Mouse (Mus musculus): ENCODE results near the gene Gm21988. TPM values are rescaled to one million over a fixed set of nuclear protein-coding genes. Genes with fewer than 3 reads are reported as not detected.

Gene Gm21988
- polyA plus RNA-seq, 1 experiment from 2014 or later, result 15.2 TPM

GRCm38 (mm10) chr11:70234037-70234436, 5.6 kb downstream of the Gm21988 start:
- Histone ChIP-seq H3K27me3 (replicated peaks) (peaks cover 14% of the 10 kb centered on the region), H3K27ac (no peak overlapping the region), H3K4me2 (replicated peaks) (no peak overlapping the region), H3K4me1 (peaks cover 32% of the 10 kb centered on the region), H3K9ac (no peak overlapping the region), H3K4me3 (no peak overlapping the region), H3K9me3 (no peaks in the 10 kb centered on the region), H3K36me3 (peaks cover 16% of the 10 kb centered on the region)
- whole genome bisulfite sequencing, result 54% methylated on average over 5 of the region's 5 CpGs
- ATAC-seq (ENCODE audit: low FRiP score, low read depth), result no peak

DNA sequence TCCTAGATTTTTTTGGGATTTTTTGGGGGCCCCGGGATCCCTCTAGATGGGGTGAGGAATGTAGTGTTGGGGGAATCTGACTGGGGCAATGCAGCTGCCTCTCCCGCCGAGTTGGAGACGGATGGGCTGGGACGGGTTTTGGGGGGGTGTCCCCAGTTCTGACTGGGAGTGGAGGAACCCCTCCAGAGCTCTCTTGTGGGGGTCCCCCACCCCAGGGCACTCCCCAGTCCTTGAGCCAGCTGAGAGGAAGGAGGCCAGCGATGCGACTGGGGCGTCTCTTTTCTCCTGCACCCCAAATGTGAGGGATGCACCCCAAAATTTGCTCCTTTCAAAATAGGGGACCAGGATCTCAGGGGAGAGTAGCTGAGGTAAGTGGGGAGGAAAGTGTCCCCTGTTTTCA, 6.6 kb downstream of the Gm21988 start:
- Histone ChIP-seq H3K27ac (no peak overlapping the region), H3K4me3 (0 out of 2 replicates have a peak overlapping the region, but pooled peaks have one; percentile 28)

GRCm38 (mm10) chr11:70232546-70232945, 7.1 kb downstream of the Gm21988 start:
- Histone ChIP-seq H3K27ac (no peak overlapping the region), H3K27me3 (replicated peaks) (peaks cover 29% of the 10 kb centered on the region), H3K9me3 (no peaks in the 10 kb centered on the region), H3K4me1 (peaks cover 30% of the 10 kb centered on the region), H3K36me3 (peaks cover 16% of the 10 kb centered on the region), H3K9ac (peak overlapping the region; percentile 56), H3K4me3 (peak overlapping the region; percentile 28), H3K4me2 (replicated peaks) (peak overlapping the region; percentile 62)
- 9% methylated on average over 10 of the region's 10 CpGs for WGBS
- ATAC-seq (ENCODE audit: low FRiP score, low read depth), result no peak

More for the DNA sequence above, 6.6 kb downstream of the Gm21988 start:
- peak overlapping the region; percentile 62 for H3K4me2 ChIP-seq (replicated peaks)
- H3K9me3 ChIP-seq, result no peaks in the 10 kb centered on the region
- H3K36me3 ChIP-seq, result peaks cover 16% of the 10 kb centered on the region
- H3K27me3 ChIP-seq (replicated peaks), result peaks cover 24% of the 10 kb centered on the region
- H3K4me1 ChIP-seq, result peaks cover 30% of the 10 kb centered on the region
- H3K9ac ChIP-seq, result peak overlapping the region; percentile 56
- WGBS, result 42% methylated on average over 8 of the region's 8 CpGs
- ATAC-seq (ENCODE audit: low FRiP score, low read depth), result no peak

GRCm38 (mm10) chr11:70230239-70230727, 9.3 kb downstream of the Gm21988 start:
- WGBS, result 1% methylated on average over 32 of the region's 32 CpGs
- H3K27ac ChIP-seq, result no peak overlapping the region
- peaks cover 37% of the 10 kb centered on the region for H3K4me1 ChIP-seq

DNA sequence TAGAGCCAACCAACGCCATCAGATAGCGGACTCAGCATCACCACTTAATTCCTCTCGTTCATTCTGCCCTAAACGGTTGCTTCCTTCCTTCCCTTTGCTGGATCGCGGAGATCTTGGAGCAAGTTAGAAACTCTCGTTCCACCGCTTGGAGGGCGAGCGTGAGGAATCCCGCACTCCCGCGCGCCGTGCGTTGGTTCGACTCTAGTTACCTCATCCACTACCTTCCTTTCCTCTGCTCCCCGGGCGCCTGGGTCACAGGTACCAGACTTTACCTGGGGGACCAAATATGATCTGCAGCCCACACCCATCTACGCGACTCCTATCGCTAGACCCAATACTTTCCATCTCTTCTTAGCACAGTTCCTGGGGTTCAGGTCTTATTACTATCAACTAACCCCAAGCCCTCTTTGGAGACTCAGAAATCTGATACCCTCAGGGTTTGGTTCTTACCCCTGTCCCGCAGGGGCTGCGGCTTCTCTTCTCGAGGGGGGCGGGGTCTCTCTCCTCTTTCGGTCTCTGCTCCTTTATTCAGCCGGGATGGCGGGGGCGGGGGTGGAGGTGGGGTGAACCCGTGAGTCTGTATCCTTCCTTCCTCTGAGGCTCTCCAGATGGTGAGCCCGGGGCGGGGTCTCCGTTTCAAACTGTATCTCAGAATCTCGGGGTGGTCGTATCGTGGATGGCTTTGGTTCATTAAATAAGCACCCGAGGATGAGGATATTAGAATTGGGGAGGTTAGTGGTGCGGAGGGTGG, 10.2 kb downstream of the Gm21988 start, which contains the start of gene Bcl6b:
Gene Bcl6b (minus strand): TSS at position 539 of the 751 bp plus-strand sequence.
- ATAC-seq (ENCODE audit: low FRiP score, low read depth), result no peak; the same call in 1 of the 2 replicates
- Histone ChIP-seq H3K9ac (0 out of 2 replicates have a peak within 1 kb of the TSS, but pooled peaks have one; percentile 13), H3K4me3 (peak within 1 kb of the TSS; percentile 21), H3K4me2 (replicated peaks) (peak within 1 kb of the TSS; percentile 54), H3K9me3 (no peaks in the 10 kb centered on the region), H3K4me1 (peaks cover 37% of the 10 kb centered on the region), H3K36me3 (peaks cover under 1% of the 10 kb centered on the region), H3K27ac (no peak within 1 kb of the TSS), H3K27me3 (replicated peaks) (peaks cover 58% of the 10 kb centered on the region)
- 3% methylated on average over 39 of the region's 39 CpGs for WGBS

More at GRCm38 (mm10) chr11:70230239-70230727, 9.3 kb downstream of the Gm21988 start:
- 0 out of 2 replicates have a peak, but pooled peaks have one; percentile 35 for ATAC-seq (ENCODE audit: low FRiP score, low read depth)
- Histone ChIP-seq H3K36me3 (peaks cover 9% of the 10 kb centered on the region), H3K9ac (no peak overlapping the region), H3K4me3 (no peak overlapping the region; the same call in 1 of the 2 replicates), H3K9me3 (no peaks in the 10 kb centered on the region), H3K27me3 (replicated peaks) (peaks cover 51% of the 10 kb centered on the region), H3K4me2 (replicated peaks) (peak overlapping the region; percentile 54)

DNA sequence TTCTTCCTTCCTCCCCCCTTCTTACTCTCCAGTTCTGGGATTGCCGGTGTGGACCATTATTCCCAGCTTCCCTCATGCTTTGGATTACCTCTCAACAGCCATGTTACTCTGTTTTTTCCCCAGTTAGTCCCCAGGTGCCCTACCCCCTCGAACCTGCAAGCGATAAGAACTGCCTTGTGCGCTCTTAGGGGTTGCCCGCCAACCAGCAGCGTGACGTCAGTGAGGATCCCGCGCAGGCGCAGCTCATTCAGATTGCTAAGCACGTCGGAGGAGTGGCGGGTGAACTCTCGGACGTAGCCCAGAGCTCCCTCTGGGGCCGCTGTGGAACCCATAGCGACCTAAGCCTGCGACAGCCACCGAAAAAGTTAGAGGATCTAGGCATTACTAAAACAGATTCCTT, 10.8 kb downstream of the Gm21988 start:
- Histone ChIP-seq H3K9ac (0 out of 2 replicates have a peak overlapping the region, but pooled peaks have one; percentile 13), H3K27me3 (replicated peaks) (peaks cover 62% of the 10 kb centered on the region), H3K36me3 (no peaks in the 10 kb centered on the region; the same call in 1 of the 2 replicates), H3K4me2 (replicated peaks) (peak overlapping the region; percentile 54), H3K4me3 (peak overlapping the region; percentile 21), H3K4me1 (peaks cover 37% of the 10 kb centered on the region), H3K9me3 (no peaks in the 10 kb centered on the region), H3K27ac (no peak overlapping the region)
- ATAC-seq (ENCODE audit: low FRiP score, low read depth), result no peak
- 0% methylated on average over 19 of the region's 19 CpGs for WGBS

- H3K4me2 ChIP-seq (replicated peaks), result peak overlapping the region; percentile 54
Observed at GRCm38 (mm10) chr11:70227661-70228245, 11.9 kb downstream of the Gm21988 start.

DNA sequence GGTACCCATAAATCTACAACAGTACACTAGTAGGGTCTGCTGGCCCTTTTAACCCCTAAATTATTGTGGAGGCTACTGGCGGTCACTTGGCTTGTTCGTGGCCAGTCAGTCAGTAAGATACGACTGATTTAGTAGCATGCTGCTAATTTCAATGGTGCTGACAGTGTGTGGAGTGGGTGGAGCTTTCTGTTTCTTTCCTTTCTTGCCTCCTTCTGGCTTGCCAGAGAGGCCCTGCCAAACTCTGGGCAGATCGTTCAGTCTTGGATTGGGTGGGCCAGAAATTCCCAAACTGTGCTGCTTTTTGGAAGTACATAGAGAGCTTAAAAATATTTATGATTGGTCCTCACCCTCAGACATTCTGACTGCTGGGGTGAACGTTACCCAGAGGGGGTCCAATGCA, 12.5 kb downstream of the Gm21988 start:
- no peak for ATAC-seq (ENCODE audit: low FRiP score, low read depth)
- Histone ChIP-seq H3K4me3 (no peak overlapping the region), H3K9me3 (no peaks in the 10 kb centered on the region), H3K4me2 (replicated peaks) (peak overlapping the region; percentile 54), H3K36me3 (no peaks in the 10 kb centered on the region; the same call in 1 of the 2 replicates), H3K27ac (no peak overlapping the region), H3K27me3 (replicated peaks) (peaks cover 62% of the 10 kb centered on the region), H3K9ac (peak overlapping the region; percentile 26; the same call in 1 of the 2 replicates), H3K4me1 (peaks cover 31% of the 10 kb centered on the region)
- WGBS, result 23% methylated on average over 5 of the region's 5 CpGs

More at GRCm38 (mm10) chr11:70227661-70228245, 11.9 kb downstream of the Gm21988 start:
- no peak overlapping the region; the same call in 1 of the 2 replicates for H3K9ac ChIP-seq
- H3K36me3 ChIP-seq, result no peaks in the 10 kb centered on the region; the same call in 1 of the 2 replicates
- no peak overlapping the region for H3K4me3 ChIP-seq
- H3K27me3 ChIP-seq (replicated peaks), result peaks cover 62% of the 10 kb centered on the region
- H3K27ac ChIP-seq, result no peak overlapping the region
- no peak for ATAC-seq (ENCODE audit: low FRiP score, low read depth)
- peaks cover 34% of the 10 kb centered on the region for H3K4me1 ChIP-seq
- WGBS, result 85% methylated on average over 4 of the region's 4 CpGs
- no peaks in the 10 kb centered on the region for H3K9me3 ChIP-seq

DNA sequence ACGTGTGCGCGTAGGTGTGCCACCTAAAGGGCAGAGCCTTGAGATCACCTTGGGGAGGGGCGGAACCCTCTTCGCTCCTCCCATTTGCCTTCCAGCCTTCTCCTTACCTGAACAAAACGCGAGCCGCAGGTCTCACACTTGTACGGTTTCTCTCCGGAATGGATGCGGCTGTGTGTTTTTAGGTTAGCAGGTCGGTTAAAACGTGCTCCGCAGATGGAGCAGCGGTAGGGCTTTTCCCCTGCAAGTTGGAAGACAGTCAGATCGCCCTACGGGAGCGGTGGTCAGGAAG, 13.1 kb downstream of the Gm21988 start:
- 5% methylated on average over 18 of the region's 18 CpGs for WGBS
- ATAC-seq (ENCODE audit: low FRiP score, low read depth), result no peak
- Histone ChIP-seq H3K36me3 (no peaks in the 10 kb centered on the region; the same call in 1 of the 2 replicates), H3K9me3 (no peaks in the 10 kb centered on the region), H3K4me3 (peak overlapping the region; percentile 9; the same call in 1 of the 2 replicates), H3K27ac (no peak overlapping the region), H3K4me2 (replicated peaks) (peak overlapping the region; percentile 54), H3K27me3 (replicated peaks) (peaks cover 62% of the 10 kb centered on the region), H3K9ac (0 out of 2 replicates have a peak overlapping the region, but pooled peaks have one; percentile 26), H3K4me1 (peaks cover 37% of the 10 kb centered on the region)

GRCm38 (mm10) chr11:70225798-70226601, 13.6 kb downstream of the Gm21988 start:
- Histone ChIP-seq H3K27me3 (replicated peaks) (peaks cover 62% of the 10 kb centered on the region), H3K9ac (no peak overlapping the region), H3K4me3 (no peak overlapping the region; the same call in 1 of the 2 replicates), H3K27ac (no peak overlapping the region), H3K36me3 (no peaks in the 10 kb centered on the region; the same call in 1 of the 2 replicates), H3K9me3 (no peaks in the 10 kb centered on the region), H3K4me2 (replicated peaks) (peak overlapping the region; percentile 54), H3K4me1 (peaks cover 39% of the 10 kb centered on the region)
- 18% methylated on average over 27 of the region's 27 CpGs for WGBS
- no peak for ATAC-seq (ENCODE audit: low FRiP score, low read depth)

DNA sequence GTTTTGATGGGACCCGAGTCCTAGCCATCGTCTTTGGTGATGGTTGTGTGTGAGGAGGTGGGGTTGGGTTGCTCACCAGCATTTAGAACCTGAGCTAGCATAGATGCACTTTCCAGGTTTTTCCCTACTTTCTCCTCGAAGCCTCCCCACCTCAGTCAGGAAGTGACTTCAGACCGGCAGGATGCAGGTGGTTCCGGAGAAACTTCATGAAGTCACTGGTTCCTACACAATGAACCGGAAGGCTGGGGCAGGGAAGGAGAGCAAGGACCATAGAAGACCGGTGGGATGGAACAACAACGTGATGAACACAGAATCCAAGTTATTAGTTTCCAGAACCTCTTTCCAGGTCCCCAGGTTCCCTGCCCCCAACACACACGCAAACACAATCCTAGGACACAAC, 15.9 kb downstream of the Gm21988 start:
- no peak overlapping the region for H3K4me3 ChIP-seq
- H3K36me3 ChIP-seq, result no peaks in the 10 kb centered on the region; the same call in 1 of the 2 replicates
- ATAC-seq (ENCODE audit: low FRiP score, low read depth), result no peak
- H3K9ac ChIP-seq, result no peak overlapping the region
- WGBS, result 83% methylated on average over 9 of the region's 9 CpGs
- no peaks in the 10 kb centered on the region for H3K9me3 ChIP-seq
- H3K27me3 ChIP-seq (replicated peaks), result peaks cover 49% of the 10 kb centered on the region
- H3K27ac ChIP-seq, result no peak overlapping the region
- peaks cover 45% of the 10 kb centered on the region for H3K4me1 ChIP-seq
- H3K4me2 ChIP-seq (replicated peaks), result no peak overlapping the region
